Mouse (Mus musculus) hindbrain, postnatal 0 days (tissue): ENCODE measurements around the gene Krt17. TPM values are rescaled to one million over a fixed set of nuclear protein-coding genes. Genes with fewer than 3 reads are reported as not detected.

Experiments used
- ATAC-seq: fragments of 200-750 bp; cut with Nextera tagmentation; 2 replicates; pipeline ENCODE4 v1.8.0; 2017; ENCODE audit warnings: mild to moderate bottlenecking, moderate TSS enrichment, moderate library complexity
- DNase-seq: peaks from one replicate; pipeline ENCODE4 v3.0.0-alpha.2; 2015; ENCODE audit warnings: low spot score
- H3K27ac ChIP-seq: fragments of 300-500 bp; sonication (generic); 2 replicates; pipeline ENCODE4 v1.5.1; 2014; ENCODE audit warnings: mild to moderate bottlenecking
- H3K27me3 ChIP-seq: fragments of 300-500 bp; sonication (generic); 2 replicates; pipeline ENCODE4 v1.6.1; 2014; ENCODE audit warnings: low read length, mixed read lengths; ENCODE audit not compliant: insufficient read depth
- H3K36me3 ChIP-seq: fragments of 300-500 bp; sonication (generic); 2 replicates; pipeline ENCODE4 v1.6.1; 2014; ENCODE audit warnings: low read length, mixed read lengths; ENCODE audit not compliant: insufficient read depth
- H3K4me1 ChIP-seq: fragments of 300-500 bp; sonication (generic); 2 replicates; pipeline ENCODE4 v1.6.1; 2014; ENCODE audit warnings: antibody characterized with exemption, low read length, mixed read lengths; ENCODE audit not compliant: insufficient read depth
- H3K4me2 ChIP-seq: fragments of 300-500 bp; sonication (generic); 2 replicates; pipeline ENCODE4 v1.6.1; 2014; ENCODE audit warnings: low read depth, mild to moderate bottlenecking, low read length, moderate library complexity, mixed read lengths
- H3K4me3 ChIP-seq: fragments of 300-500 bp; sonication (generic); 2 replicates; pipeline ENCODE4 v1.5.1; 2014; ENCODE audit warnings: low read length
- H3K9ac ChIP-seq: fragments of 300-500 bp; sonication (generic); replicated peaks from 2 replicates; pipeline ENCODE4 v1.6.1; 2014; ENCODE audit warnings: mild to moderate bottlenecking, low read length, moderate library complexity, mixed read lengths
- H3K9me3 ChIP-seq: fragments of 300-500 bp; sonication (generic); 2 replicates; pipeline ENCODE4 v1.6.1; 2016; ENCODE audit warnings: low read length, mixed read lengths
- CTCF ChIP-seq: IDR thresholded peaks from 2 replicates; pipeline ENCODE4 v1.5.1; 2016; ENCODE audit warnings: antibody characterized with exemption, control low read depth, low read depth
- whole genome bisulfite sequencing: fragments of 180-500 bp; shearing (Covaris S2); extraction: QIAGEN DNeasy Blood & Tissue Kit; methylation state at CpG from one replicate; pipeline ENCODE4 v1.1.7; 2014; 5-methylcytosine and 5-hydroxymethylcytosine counted together
- polyA plus RNA-seq: library from polyadenylated mRNA; unstranded; fragments of >200 nt; fragmentation: Nextera tagmentation; extraction: Ambion mirVana; gene quantifications from 2 replicates; pipeline ENCODE4 v1.2.1, GENCODE M21; 2015
- total RNA-seq: library from RNA; depleted of rRNA; stranded (reverse); fragments of >200 nt; gene quantifications from 2 replicates; pipeline ENCODE4 v1.2.3, GENCODE M21; 2014

Gene Krt17
- total and polyA plus RNA-seq, 2 experiments from 2014 or later, result 1.0 to 1.1 TPM

DNA sequence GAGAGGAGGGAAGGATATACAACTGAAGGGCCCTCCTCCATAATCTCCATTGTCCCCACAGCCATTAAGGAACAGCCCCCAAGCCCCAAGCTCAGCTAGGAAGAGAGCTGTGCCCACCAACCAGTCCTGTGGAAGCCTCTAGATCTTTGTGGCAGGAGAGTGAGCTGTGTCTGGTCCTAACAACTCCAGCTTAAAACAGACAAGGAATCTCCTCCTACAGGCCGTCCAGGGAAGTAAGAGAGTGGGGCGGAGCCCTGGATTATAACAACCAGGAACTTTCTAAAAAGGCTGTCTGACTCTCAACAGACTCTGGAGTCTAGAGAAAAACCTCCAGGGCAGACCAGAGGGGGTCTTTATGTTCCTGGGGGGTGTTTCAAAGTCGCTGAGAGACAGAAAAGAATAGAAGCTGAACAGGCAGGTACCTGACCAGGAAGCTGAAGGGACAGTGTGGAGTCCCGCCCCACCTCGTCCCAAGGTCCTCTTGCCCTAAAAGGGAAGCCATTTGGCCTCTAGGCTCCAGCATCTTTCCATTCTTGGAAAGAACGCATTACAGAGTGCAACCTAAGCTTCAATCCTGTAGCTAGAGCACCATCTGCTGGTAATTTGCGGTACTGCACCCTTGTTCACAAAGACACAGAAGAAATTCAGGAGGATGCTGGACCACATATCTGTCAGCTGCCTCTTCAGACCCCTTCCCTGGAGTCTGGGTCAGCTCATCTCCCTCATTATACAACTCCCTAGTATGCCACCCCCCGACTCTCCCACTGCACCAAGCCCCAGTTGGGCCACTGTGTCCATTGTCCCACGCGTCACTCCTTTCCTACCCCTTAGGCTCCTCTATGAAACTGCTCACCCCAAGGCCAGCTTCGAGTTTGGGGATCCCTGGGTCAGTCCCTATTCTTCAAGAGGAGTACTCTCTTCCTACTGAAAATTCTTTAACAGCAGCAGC lies 21.0 kb upstream of the Krt17 start:
- no peaks in the 10 kb centered on the region for H3K36me3 ChIP-seq
- no peaks in the 10 kb centered on the region for H3K9me3 ChIP-seq
- H3K4me3 ChIP-seq, result no peak overlapping the region
- H3K9ac ChIP-seq, result no peak overlapping the region
- peak; percentile 72 for ATAC-seq
- no peak overlapping the region for H3K27ac ChIP-seq
- DNase-seq, result peak; percentile 94
- peak; percentile 97 for TF ChIP-seq CTCF
- H3K27me3 ChIP-seq, result no peaks in the 10 kb centered on the region
- 24% methylated on average over 11 of the region's 11 CpGs for WGBS
- no peaks in the 10 kb centered on the region for H3K4me1 ChIP-seq
- H3K4me2 ChIP-seq, result no peak overlapping the region

DNA sequence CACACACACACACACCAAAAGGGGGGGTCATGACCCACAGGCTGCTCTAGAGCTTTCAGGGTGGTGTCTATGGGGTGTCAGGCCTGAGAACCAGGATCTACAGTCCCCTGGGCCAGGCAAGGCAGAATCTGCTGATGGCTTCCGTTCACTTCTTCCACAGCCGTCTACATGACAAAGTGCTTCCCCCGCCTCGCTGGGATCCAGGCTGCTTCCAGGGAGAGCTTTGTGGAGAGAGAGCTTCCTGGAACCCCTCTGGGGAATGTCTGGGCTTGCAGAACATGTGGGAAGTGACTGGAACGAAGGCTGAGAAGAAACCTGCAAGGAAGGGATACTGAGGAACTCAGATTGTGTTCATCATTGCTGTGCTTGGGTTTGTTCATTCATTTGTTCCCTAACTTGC lies 17.9 kb upstream of the Krt17 start:
- TF ChIP-seq CTCF, result no peak
- Histone ChIP-seq H3K4me3 (no peak overlapping the region), H3K27me3 (no peaks in the 10 kb centered on the region), H3K4me1 (no peaks in the 10 kb centered on the region), H3K27ac (no peak overlapping the region), H3K36me3 (no peaks in the 10 kb centered on the region), H3K9me3 (no peaks in the 10 kb centered on the region), H3K9ac (no peak overlapping the region), H3K4me2 (no peak overlapping the region)
- ATAC-seq, result no peak
- DNase-seq, result no peak
- 68% methylated on average over 5 of the region's 5 CpGs for WGBS

DNA sequence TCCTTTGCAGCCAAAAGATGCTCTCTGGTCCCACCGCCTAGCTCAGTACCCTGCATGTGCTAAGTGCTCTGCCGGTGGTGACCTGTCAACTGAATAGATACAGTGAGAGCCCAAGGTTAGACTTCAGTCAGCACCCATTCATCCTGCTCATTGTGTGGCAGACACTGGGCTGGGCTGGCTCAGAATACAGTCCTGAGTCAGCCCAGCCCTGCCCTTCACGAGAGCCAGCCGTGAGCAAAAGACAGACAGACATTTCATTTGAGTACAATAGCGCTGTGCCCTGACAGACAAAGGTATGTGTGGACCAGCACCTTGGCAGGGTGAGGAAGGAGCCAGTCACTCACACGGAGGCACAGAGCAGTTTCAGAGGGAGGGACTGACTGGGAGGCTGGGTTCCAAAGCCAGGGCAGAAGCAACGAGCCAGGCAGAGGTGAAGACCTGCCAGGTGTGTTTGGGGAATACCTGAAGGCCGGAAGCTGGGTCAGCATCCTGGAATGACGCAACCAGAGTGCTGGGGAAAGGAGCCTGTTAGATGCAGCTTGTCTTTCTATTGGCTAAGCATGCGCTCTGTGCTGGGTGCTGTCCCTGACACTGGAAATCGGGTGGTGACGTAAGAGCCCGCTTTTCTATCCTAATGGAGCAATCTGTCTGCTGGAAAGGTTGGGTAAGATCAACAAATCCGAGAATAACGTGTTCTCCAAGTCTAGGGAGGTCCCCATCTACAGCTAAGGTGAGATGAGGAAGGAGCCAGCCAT lies 17.1 kb upstream of the Krt17 start:
- no peak for DNase-seq
- Histone ChIP-seq H3K27ac (no peak overlapping the region), H3K4me2 (no peak overlapping the region), H3K4me1 (no peaks in the 10 kb centered on the region), H3K36me3 (no peaks in the 10 kb centered on the region), H3K27me3 (no peaks in the 10 kb centered on the region), H3K9me3 (no peaks in the 10 kb centered on the region), H3K4me3 (no peak overlapping the region), H3K9ac (no peak overlapping the region)
- whole genome bisulfite sequencing, result 76% methylated on average over 15 of the region's 15 CpGs
- TF ChIP-seq CTCF, result no peak
- no peak for ATAC-seq

DNA sequence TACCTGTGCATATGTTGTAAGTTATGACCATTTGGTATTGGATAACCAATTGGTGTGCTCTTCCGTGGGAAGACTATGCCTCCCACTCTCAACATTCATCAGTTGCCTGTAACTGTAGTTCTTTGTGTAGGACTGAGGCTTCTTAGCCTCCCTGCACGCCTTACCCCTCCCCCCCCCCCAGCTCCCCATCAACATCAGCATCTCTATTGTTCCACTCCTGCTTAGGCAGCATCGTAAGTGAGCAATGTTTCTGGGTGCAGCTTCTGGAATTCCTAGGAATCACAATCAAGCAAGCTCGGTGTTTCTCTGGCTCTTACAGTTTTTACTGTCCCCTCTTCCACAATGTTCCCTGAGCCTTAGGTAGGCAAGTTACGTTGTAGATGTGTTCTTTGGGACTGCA lies 14.6 kb upstream of the Krt17 start:
- Histone ChIP-seq H3K9ac (no peak overlapping the region), H3K36me3 (no peaks in the 10 kb centered on the region), H3K4me1 (no peaks in the 10 kb centered on the region), H3K9me3 (no peaks in the 10 kb centered on the region), H3K4me3 (no peak overlapping the region), H3K27me3 (no peaks in the 10 kb centered on the region), H3K4me2 (no peak overlapping the region), H3K27ac (no peak overlapping the region)
- TF ChIP-seq CTCF, result no peak
- ATAC-seq (no peak), DNase-seq (no peak)
- 32% methylated on average over 5 of the region's 5 CpGs for WGBS

DNA sequence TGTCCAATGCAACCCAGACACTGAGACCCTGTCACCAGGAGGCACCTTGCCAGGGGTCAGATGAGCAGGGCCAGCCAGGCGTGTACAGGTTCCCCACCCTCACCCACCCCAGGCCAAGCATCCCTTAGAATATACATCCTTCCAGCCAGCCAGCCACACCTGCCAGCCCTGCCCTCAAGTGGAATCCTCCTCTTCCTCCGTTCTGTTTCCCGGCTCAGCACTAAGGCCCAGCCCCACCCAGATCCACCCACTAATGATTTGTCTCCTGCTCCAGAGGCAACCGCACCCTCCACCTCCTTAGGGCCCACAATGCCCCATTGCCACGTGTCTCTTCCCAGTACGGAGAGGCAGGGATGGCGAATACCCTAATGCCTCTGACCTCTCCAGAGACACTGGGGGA lies 13.9 kb upstream of the Krt17 start:
- DNase-seq (no peak), ATAC-seq (no peak)
- Histone ChIP-seq H3K4me1 (no peaks in the 10 kb centered on the region), H3K4me2 (no peak overlapping the region), H3K4me3 (no peak overlapping the region), H3K9ac (no peak overlapping the region), H3K36me3 (no peaks in the 10 kb centered on the region), H3K27ac (no peak overlapping the region), H3K27me3 (no peaks in the 10 kb centered on the region), H3K9me3 (no peaks in the 10 kb centered on the region)
- WGBS, result 76% methylated on average over 7 of the region's 7 CpGs
- no peak for TF ChIP-seq CTCF

DNA sequence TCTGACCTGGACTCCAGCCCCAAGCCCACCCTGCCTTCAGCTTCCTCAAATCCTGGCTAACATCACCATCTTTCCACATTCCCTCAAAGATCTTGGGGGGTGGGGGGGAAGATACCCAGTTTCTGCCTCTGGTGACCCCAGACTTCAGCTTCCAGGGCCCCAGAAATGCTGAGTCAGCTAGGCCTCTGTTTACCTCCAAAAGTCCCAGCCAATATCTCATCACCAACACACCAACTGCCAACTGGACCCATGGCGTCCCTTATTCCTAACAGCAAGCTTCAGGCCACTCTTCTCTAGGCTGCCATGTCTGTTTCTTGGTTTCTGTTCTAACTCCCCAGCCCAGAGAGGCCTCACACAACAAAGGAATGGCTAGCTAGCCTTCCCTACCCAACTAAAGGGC lies 11.0 kb upstream of the Krt17 start:
- H3K9me3 ChIP-seq, result no peaks in the 10 kb centered on the region
- DNase-seq (no peak), ATAC-seq (no peak)
- no peak overlapping the region for H3K27ac ChIP-seq
- no peaks in the 10 kb centered on the region for H3K4me1 ChIP-seq
- H3K9ac ChIP-seq, result no peak overlapping the region
- H3K36me3 ChIP-seq, result no peaks in the 10 kb centered on the region
- no peak overlapping the region for H3K4me3 ChIP-seq
- no peaks in the 10 kb centered on the region for H3K27me3 ChIP-seq
- WGBS, result 93% methylated on average over 1 of the region's 1 CpGs
- TF ChIP-seq CTCF, result no peak
- no peak overlapping the region for H3K4me2 ChIP-seq
